Mouse (Mus musculus): Measurements from ENCODE around the gene Stac3. TPM values are rescaled to one million over a fixed set of nuclear protein-coding genes. Genes with fewer than 3 reads are reported as not detected.
A peak's percentile ranks its signal among the peaks of the same experiment; 100 is the strongest.

Gene Stac3
- polyA plus RNA-seq, 1 experiment = 5.8 TPM

DNA sequence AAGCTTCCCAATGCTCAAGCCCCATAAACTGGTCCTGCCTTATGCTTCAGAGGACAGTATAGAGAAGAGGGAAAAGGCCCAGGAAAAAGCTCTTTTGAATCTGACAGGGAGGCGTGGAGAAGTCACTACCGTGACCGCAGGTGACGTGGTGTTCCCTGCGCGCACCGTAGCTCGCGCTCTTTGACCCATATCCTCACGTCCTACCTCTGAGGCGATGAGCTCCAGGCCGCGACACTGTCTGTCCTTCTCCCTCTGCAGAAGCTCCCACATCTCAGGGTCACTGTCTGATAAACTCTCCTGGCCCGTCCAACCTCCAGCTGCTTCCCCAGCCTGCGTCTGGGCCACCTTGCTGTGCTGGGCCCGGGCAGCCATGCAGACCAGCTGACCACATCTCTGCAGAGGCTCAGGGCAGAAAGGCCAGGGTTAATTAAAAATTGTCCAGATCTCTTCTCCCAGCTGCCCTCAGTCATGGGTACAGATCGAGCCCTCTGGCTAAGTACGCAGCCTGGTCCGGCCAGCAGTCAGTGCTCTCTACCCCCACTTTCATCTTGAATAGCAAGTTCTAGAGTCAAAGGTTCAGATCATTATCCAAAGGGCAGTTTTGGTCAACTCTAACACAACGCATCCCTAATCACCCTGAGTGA lies 19.4 kb downstream of the Stac3 start:
- Histone ChIP-seq H3K4me1 (ENCODE audit: control insufficient read depth, insufficient read depth, low read length) (peaks cover 3% of the 10 kb centered on the region), H3K4me3 (replicated peaks; ENCODE audit: extremely low read depth, low read depth, low read length) (no peak overlapping the region)
- no peak for TF ChIP-seq POLR2A (IDR thresholded peaks at IDR 0.05; ENCODE audit: borderline replicate concordance, extremely low read depth, low read depth, low read length)
- TF ChIP-seq CTCF (IDR thresholded peaks at IDR 0.05; ENCODE audit: insufficient read depth, low read length) = no peak
- 83% methylated on average over 20 of the region's 20 CpGs for WGBS
- no peak for DNase-seq

- no peak for TF ChIP-seq CTCF (IDR thresholded peaks at IDR 0.05; ENCODE audit: insufficient read depth, low read length)
- no peak for TF ChIP-seq POLR2A (IDR thresholded peaks at IDR 0.05; ENCODE audit: borderline replicate concordance, extremely low read depth, low read depth, low read length)
Measured at GRCm38 (mm10) chr10:127521611-127522080, 20.2 kb downstream of the Stac3 start.

GRCm38 (mm10) chr10:127522088-127522581 lies 20.6 kb downstream of the Stac3 start, which contains the start of gene Shmt2:
TSS of gene Shmt2 (minus strand) at chr10:127522444.
- WGBS = 0% methylated on average over 21 of the region's 21 CpGs
- H3K4me1 ChIP-seq (ENCODE audit: control insufficient read depth, insufficient read depth, low read length) = peaks cover 3% of the 10 kb centered on the region; the same call in 1 of the 2 replicates
- H3K4me3 ChIP-seq (replicated peaks; ENCODE audit: extremely low read depth, low read depth, low read length) = peak within 1 kb of the TSS; percentile 81
- peak; percentile 74 for DNase-seq
- TF ChIP-seq CTCF (IDR thresholded peaks at IDR 0.05; ENCODE audit: insufficient read depth, low read length) (no peak), POLR2A (IDR thresholded peaks at IDR 0.05; ENCODE audit: borderline replicate concordance, extremely low read depth, low read depth, low read length) (peak; percentile 47; the same call in 1 of the 2 replicates)

More at GRCm38 (mm10) chr10:127521611-127522080, 20.2 kb downstream of the Stac3 start:
- DNase-seq = no peak
- peaks cover 5% of the 10 kb centered on the region for H3K4me1 ChIP-seq (ENCODE audit: control insufficient read depth, insufficient read depth, low read length)
- H3K4me3 ChIP-seq (replicated peaks; ENCODE audit: extremely low read depth, low read depth, low read length) = peak overlapping the region; percentile 81
- 3% methylated on average over 12 of the region's 12 CpGs for WGBS

DNA sequence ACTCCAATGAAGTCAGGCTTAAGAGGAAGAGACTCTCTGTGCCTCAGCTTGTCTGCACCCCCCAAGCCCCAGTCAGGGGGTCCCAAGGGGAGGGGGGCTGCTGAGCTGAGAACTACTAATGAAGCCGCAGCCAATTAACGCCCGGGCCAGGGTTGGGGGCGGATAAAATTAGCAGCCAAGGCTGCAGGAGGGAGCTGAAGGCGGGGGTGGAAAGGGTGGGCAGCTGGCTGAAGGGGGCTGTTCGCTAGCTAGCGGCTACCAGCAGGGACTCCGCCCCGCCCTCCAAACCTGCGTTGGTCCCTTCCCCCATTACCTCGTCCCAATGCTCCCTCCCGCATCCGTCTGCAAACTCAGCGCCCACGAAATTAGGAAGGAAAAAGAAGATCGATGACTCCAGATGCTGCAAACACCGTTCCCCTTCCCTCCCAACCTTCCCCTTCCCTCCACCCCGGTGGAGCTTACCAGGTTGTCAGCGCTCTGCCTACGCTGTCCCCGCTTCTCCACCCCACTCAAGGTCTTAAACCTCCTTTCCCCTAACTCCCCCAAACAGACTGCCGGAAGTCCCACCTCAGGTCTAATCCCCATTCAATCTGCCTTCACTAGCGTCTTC lies 23.3 kb downstream of the Stac3 start:
- TF ChIP-seq POLR2A (IDR thresholded peaks at IDR 0.05; ENCODE audit: borderline replicate concordance, extremely low read depth, low read depth, low read length) (no peak), CTCF (IDR thresholded peaks at IDR 0.05; ENCODE audit: insufficient read depth, low read length) (no peak)
- no peak overlapping the region for H3K4me3 ChIP-seq (replicated peaks; ENCODE audit: extremely low read depth, low read depth, low read length)
- WGBS = 15% methylated on average over 23 of the region's 23 CpGs
- peaks cover 3% of the 10 kb centered on the region; the same call in 1 of the 2 replicates for H3K4me1 ChIP-seq (ENCODE audit: control insufficient read depth, insufficient read depth, low read length)
- DNase-seq = no peak

DNA sequence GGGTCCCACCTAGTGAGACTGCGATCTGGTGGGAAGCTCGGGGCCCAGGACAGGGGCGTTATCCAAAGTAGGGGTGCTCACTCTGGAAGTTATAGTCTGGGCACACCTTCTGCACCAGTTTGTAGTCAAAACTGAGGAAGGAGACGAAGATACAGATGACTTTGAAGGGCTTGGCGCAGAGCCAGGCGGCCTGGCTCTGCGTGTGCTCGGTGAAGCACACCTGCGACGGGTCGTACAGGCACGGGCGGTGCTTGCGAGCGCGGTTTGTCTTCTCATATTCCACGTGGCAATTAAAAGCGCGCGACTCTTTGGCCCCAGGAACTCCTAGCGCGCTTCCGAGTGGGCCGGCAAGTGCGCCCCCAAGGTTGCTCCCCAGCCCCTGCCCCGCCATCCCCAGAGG lies 24.6 kb downstream of the Stac3 start:
- Histone ChIP-seq H3K4me1 (ENCODE audit: control insufficient read depth, insufficient read depth, low read length) (peaks cover 3% of the 10 kb centered on the region; the same call in 1 of the 2 replicates), H3K4me3 (replicated peaks; ENCODE audit: extremely low read depth, low read depth, low read length) (no peak overlapping the region)
- TF ChIP-seq POLR2A (IDR thresholded peaks at IDR 0.05; ENCODE audit: borderline replicate concordance, extremely low read depth, low read depth, low read length) = no peak
- TF ChIP-seq CTCF (IDR thresholded peaks at IDR 0.05; ENCODE audit: insufficient read depth, low read length) = no peak
- WGBS = 4% methylated on average over 26 of the region's 26 CpGs
- DNase-seq = no peak

DNA sequence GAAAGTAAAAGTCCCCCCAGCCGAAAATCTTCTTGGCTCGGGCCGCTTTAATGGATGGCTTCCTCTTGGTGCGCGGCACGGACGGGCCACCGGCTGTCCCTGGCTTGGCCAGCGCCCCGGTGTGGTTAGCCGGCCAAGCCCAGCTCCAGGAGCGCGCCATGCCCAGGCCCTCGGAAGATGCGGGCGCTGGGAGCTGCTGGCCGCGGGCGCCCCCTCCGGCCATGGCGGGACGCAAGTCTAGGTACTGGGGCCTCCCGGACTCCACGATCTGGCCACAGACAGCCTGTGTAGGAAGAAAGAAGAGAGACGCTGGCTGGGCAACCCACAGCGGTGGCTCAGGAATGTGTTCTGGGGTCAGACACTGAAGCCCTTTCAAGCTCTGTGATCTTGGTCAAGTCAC lies 25.2 kb downstream of the Stac3 start:
- H3K4me3 ChIP-seq (replicated peaks; ENCODE audit: extremely low read depth, low read depth, low read length) = no peak overlapping the region
- WGBS = under 1% methylated on average over 26 of the region's 26 CpGs
- H3K4me1 ChIP-seq (ENCODE audit: control insufficient read depth, insufficient read depth, low read length) = peaks cover 3% of the 10 kb centered on the region; the same call in 1 of the 2 replicates
- peak; percentile 43 for DNase-seq
- TF ChIP-seq POLR2A (IDR thresholded peaks at IDR 0.05; ENCODE audit: borderline replicate concordance, extremely low read depth, low read depth, low read length) (no peak), CTCF (IDR thresholded peaks at IDR 0.05; ENCODE audit: insufficient read depth, low read length) (no peak)

GRCm38 (mm10) chr10:127527481-127527880 lies 26.0 kb downstream of the Stac3 start:
- Histone ChIP-seq H3K4me3 (replicated peaks; ENCODE audit: extremely low read depth, low read depth, low read length) (no peak overlapping the region), H3K4me1 (ENCODE audit: control insufficient read depth, insufficient read depth, low read length) (peaks cover 3% of the 10 kb centered on the region; the same call in 1 of the 2 replicates)
- TF ChIP-seq CTCF (IDR thresholded peaks at IDR 0.05; ENCODE audit: insufficient read depth, low read length) (no peak), POLR2A (IDR thresholded peaks at IDR 0.05; ENCODE audit: borderline replicate concordance, extremely low read depth, low read depth, low read length) (no peak)
- WGBS = 17% methylated on average over 17 of the region's 17 CpGs
- DNase-seq = no peak

- WGBS = 2% methylated on average over 25 of the region's 25 CpGs
- TF ChIP-seq CTCF (IDR thresholded peaks at IDR 0.05; ENCODE audit: insufficient read depth, low read length) = no peak
- no peak for TF ChIP-seq POLR2A (IDR thresholded peaks at IDR 0.05; ENCODE audit: borderline replicate concordance, extremely low read depth, low read depth, low read length)
- no peak for DNase-seq
- Histone ChIP-seq H3K4me3 (replicated peaks; ENCODE audit: extremely low read depth, low read depth, low read length) (no peak overlapping the region), H3K4me1 (ENCODE audit: control insufficient read depth, insufficient read depth, low read length) (peaks cover 10% of the 10 kb centered on the region)
Measured at GRCm38 (mm10) chr10:127530945-127531344, 29.5 kb downstream of the Stac3 start.

DNA sequence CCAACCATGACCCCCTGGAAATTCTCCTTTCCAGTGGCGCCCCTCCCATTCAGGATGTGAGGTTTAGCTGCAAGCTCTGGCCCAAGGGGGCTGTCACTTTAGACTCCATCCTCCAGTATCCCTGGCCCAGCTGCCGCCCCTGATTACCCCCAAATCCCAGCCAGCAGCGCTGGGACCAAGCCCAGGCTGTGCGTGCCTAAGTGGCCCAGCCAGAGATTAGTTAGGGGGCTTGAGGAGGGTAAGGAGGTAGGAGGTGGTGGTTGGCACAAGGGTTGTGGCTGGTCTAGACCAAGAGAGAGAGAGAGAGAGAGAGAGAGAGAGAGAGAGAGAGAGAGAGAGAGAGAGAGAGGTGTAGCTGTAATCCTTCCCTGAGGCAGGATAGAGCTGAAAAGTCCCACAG lies 30.1 kb downstream of the Stac3 start:
- TF ChIP-seq CTCF (IDR thresholded peaks at IDR 0.05; ENCODE audit: insufficient read depth, low read length) = no peak
- no peak for TF ChIP-seq POLR2A (IDR thresholded peaks at IDR 0.05; ENCODE audit: borderline replicate concordance, extremely low read depth, low read depth, low read length)
- DNase-seq = no peak
- whole genome bisulfite sequencing = 14% methylated on average over 4 of the region's 4 CpGs
- Histone ChIP-seq H3K4me1 (ENCODE audit: control insufficient read depth, insufficient read depth, low read length) (peaks cover 7% of the 10 kb centered on the region), H3K4me3 (replicated peaks; ENCODE audit: extremely low read depth, low read depth, low read length) (no peak overlapping the region)

Measured in lung, adult 2 months (tissue).